Mouse (Mus musculus) gastrocnemius, postnatal 25 days (tissue): Measurements from ENCODE around the gene Dgcr6. TPM values are rescaled to one million over a fixed set of nuclear protein-coding genes. Genes with fewer than 3 reads are reported as not detected.

ENCODE experiments used
- DNase-seq: peaks from one replicate; pipeline ENCODE4 v3.0.0; 2022
- total RNA-seq, 2 experiments: library from RNA; stranded (reverse); gene quantifications; 1 replicate in 1 of 2; 2 replicates in 1 of 2; pipeline ENCODE4 v1.2.3; 2021

Dgcr6 gene
- total RNA-seq, 2 experiments from 2014 or later: 32.2 to 34.1 TPM

DNA sequence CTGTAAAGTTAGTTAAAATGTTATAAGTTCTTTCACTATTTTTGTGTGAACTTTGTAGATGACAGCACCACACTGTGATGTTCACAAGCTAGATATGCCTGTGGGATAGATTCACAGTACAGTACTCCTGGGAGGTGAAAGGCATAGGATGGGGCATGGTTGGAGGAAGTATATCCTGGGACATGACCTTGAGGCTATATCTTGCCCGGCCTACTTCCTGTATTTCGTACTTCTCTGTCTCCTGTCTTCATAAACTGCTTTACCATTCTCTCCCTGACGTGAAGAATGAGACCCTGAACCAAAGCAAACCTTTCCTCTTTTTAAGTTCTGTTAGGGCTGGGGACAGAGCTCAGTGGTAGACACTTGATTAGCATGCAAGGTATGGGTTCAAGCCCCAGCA is 65.6 kb downstream of the Dgcr6 start:
- DNase-seq: no peak

DNA sequence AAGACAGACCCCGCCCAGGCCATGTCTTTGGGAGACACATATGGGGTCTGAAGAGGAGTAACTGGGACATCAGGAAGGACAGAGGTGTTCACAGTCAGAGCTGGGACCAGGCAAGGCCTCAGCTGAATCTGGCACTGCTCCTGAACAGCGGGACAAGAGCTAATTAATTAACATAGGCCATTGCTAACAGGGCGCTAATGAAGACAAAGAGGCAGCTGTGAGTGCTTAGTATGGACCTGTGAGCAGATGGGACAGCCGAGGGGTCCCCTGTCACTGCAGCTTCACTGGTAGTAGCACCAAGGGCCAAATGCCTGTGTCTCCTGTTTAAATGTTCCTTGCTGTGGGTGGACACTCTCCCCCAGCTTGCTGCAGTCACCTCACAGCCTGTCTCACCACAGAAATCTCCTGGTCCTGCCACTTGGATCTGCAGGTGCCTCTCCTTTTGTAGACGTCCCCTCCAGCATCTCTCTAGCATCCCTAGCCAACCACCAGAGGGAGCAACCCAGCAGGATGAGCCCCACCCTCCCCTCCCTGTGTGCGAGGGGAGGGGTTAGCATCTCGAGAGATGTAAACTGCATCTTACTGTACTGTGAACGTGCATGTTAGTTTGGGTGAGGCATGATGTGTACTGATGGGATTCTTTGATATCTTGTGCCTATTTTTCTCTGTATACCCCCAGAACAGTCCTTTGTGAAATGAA is 66.5 kb downstream of the Dgcr6 start:
- DNase-seq: no peak

Other genes starting within 250 kb of the Dgcr6 start
- gene B830017H08Rik, start 219.7 kb upstream of the Dgcr6 start, total RNA-seq: not detected
- under 1 TPM; 0.79 to 0.88 TPM for gene Car15, start 214.5 kb upstream of the Dgcr6 start, total RNA-seq
- under 1 TPM in 1 of 2 experiments, not detected in 1; 0.16 TPM for gene Gm20518, start 161.2 kb upstream of the Dgcr6 start, total RNA-seq
- gene Tssk1, start 158.6 kb upstream of the Dgcr6 start, total RNA-seq: under 1 TPM in 1 of 2 experiments, not detected in 1; 0.13 TPM
- gene Dgcr2, start 154.3 kb upstream of the Dgcr6 start, total RNA-seq: 10 to 100 TPM; 23.0 to 24.7 TPM
- gene Tssk2, start 154.2 kb upstream of the Dgcr6 start, total RNA-seq: not detected
- gene Ess2, start 141.5 kb upstream of the Dgcr6 start, total RNA-seq: 1 to 10 TPM; 5.1 to 6.1 TPM
- not detected for gene Gsc2, start 137.8 kb upstream of the Dgcr6 start, total RNA-seq
- gene Slc25a1, start 124.6 kb upstream of the Dgcr6 start, total RNA-seq: 10 to 100 TPM in 1 of 2 experiments, 1 to 10 TPM in 1; 2.6 to 10.0 TPM
- gene Vpreb2, start 72.4 kb upstream of the Dgcr6 start, total RNA-seq: not detected
- 1 to 10 TPM; 8.1 to 9.5 TPM for gene Prodh, start 37.3 kb downstream of the Dgcr6 start, total RNA-seq
- gene Rtn4r, start 74.8 kb downstream of the Dgcr6 start, total RNA-seq: under 1 TPM in 1 of 2 experiments, not detected in 1; 0.13 TPM
- not detected for gene Ccdc188, start 165.0 kb downstream of the Dgcr6 start, total RNA-seq
- gene Zdhhc8, start 182.3 kb downstream of the Dgcr6 start, total RNA-seq: 10 to 100 TPM; 21.6 to 26.6 TPM
- gene Trmt2a, start 195.8 kb downstream of the Dgcr6 start, total RNA-seq: 1 to 10 TPM; 9.6 to 10.0 TPM
- 10 to 100 TPM; 21.6 to 24.7 TPM for gene Ranbp1, start 195.9 kb downstream of the Dgcr6 start, total RNA-seq
- not detected for gene Gm49776, start 205.5 kb downstream of the Dgcr6 start, total RNA-seq
- 10 to 100 TPM; 14.7 to 16.2 TPM for gene Dgcr8, start 236.4 kb downstream of the Dgcr6 start, total RNA-seq